Mouse (Mus musculus) neural tube, embryonic 14.5 days (tissue): ENCODE results near the gene S100a11. TPM values are rescaled to one million over a fixed set of nuclear protein-coding genes. Genes with fewer than 3 reads are reported as not detected.
"Not testable (repeated sequence)": the region's sequence is repeated elsewhere in the genome, so short reads cannot be mapped to it uniquely, and the experiment has no call there.

ENCODE experiments used
- ATAC-seq: fragments of 200-750 bp; cut with Nextera tagmentation; 2 replicates; pipeline ENCODE4 v1.8.0; 2017; ENCODE audit warnings: low read depth, mild to moderate bottlenecking, moderate TSS enrichment, moderate library complexity
- H3K27ac ChIP-seq: fragments of 300-500 bp; sonication (generic); 2 replicates; pipeline ENCODE4 v1.5.1; 2014; ENCODE audit warnings: low read depth, mild to moderate bottlenecking, control low read depth, low read length, moderate library complexity, mixed read lengths
- H3K27me3 ChIP-seq: fragments of 300-500 bp; sonication (generic); 2 replicates; pipeline ENCODE4 v1.6.1; 2014; ENCODE audit warnings: low read length; ENCODE audit not compliant: control insufficient read depth, insufficient read depth
- H3K36me3 ChIP-seq: fragments of 300-500 bp; sonication (generic); 2 replicates; pipeline ENCODE4 v1.6.1; 2014; ENCODE audit warnings: low read length, mixed read lengths; ENCODE audit not compliant: control insufficient read depth, insufficient read depth
- H3K4me1 ChIP-seq: fragments of 300-500 bp; sonication (generic); 2 replicates; pipeline ENCODE4 v1.6.1; 2014; ENCODE audit warnings: low read length; ENCODE audit not compliant: control insufficient read depth, insufficient read depth
- H3K4me2 ChIP-seq: fragments of 300-500 bp; sonication (generic); 2 replicates; pipeline ENCODE4 v1.6.1; 2014; ENCODE audit warnings: mild to moderate bottlenecking, low read depth, low read length, control low read depth
- H3K4me3 ChIP-seq: fragments of 300-500 bp; sonication (generic); 2 replicates; pipeline ENCODE4 v1.5.1; 2014; ENCODE audit warnings: low read depth, low read length, control low read depth, mixed read lengths
- H3K9ac ChIP-seq: fragments of 300-500 bp; sonication (generic); replicated peaks from 2 replicates; pipeline ENCODE4 v1.6.1; 2014; ENCODE audit warnings: low read depth, mild to moderate bottlenecking, control low read depth, low read length, mixed read lengths
- H3K9me3 ChIP-seq: fragments of 300-500 bp; sonication (generic); 2 replicates; pipeline ENCODE4 v1.6.1; 2016; ENCODE audit warnings: low read length; ENCODE audit not compliant: control insufficient read depth
- WGBS: fragments of 180-500 bp; shearing (Covaris S2); extraction: QIAGEN DNeasy Blood & Tissue Kit; methylation state at CpG from one replicate; pipeline ENCODE4 v1.1.7; 2014; 5-methylcytosine and 5-hydroxymethylcytosine counted together
- polyA plus RNA-seq: library from polyadenylated mRNA; unstranded; fragments of >200 nt; fragmentation: Nextera tagmentation; extraction: Ambion mirVana; gene quantifications from 2 replicates; pipeline ENCODE4 v1.2.1, GENCODE M21; 2014

Gene S100a11
- polyA plus RNA-seq, 1 experiment from 2014 or later, result 104 TPM

GRCm38 (mm10) chr3:93544170-93544569 is 23.9 kb downstream of the S100a11 start:
- not testable (repeated sequence) for H3K4me3 ChIP-seq, H3K9ac ChIP-seq
- WGBS, result 87% methylated on average over 6 of the region's 6 CpGs

GRCm38 (mm10) chr3:93547099-93547648 is 26.9 kb downstream of the S100a11 start:
- Histone ChIP-seq H3K27ac (no peak overlapping the region), H3K4me2 (no peak overlapping the region), H3K36me3 (no peaks in the 10 kb centered on the region), H3K4me1 (no peaks in the 10 kb centered on the region), H3K4me3 (no peak overlapping the region), H3K27me3 (no peaks in the 10 kb centered on the region), H3K9me3 (no peaks in the 10 kb centered on the region), H3K9ac (no peak overlapping the region)
- peak; percentile 84 for ATAC-seq
- 35% methylated on average over 7 of the region's 7 CpGs for WGBS

More at GRCm38 (mm10) chr3:93544170-93544569, 23.9 kb downstream of the S100a11 start:
- H3K27ac ChIP-seq, H3K4me1 ChIP-seq, H3K4me2 ChIP-seq, H3K36me3 ChIP-seq, ATAC-seq, H3K9me3 ChIP-seq, H3K27me3 ChIP-seq: not testable (repeated sequence)

- H3K36me3 ChIP-seq, result no peaks in the 10 kb centered on the region
- H3K27ac ChIP-seq, result no peak overlapping the region
- H3K4me2 ChIP-seq, result no peak overlapping the region
- H3K9me3 ChIP-seq, result no peaks in the 10 kb centered on the region
- no peak for ATAC-seq
- no peak overlapping the region for H3K4me3 ChIP-seq
- H3K27me3 ChIP-seq, result no peaks in the 10 kb centered on the region
- 77% methylated on average over 20 of the region's 20 CpGs for WGBS
- no peaks in the 10 kb centered on the region for H3K4me1 ChIP-seq
- H3K9ac ChIP-seq, result no peak overlapping the region
Observed at GRCm38 (mm10) chr3:93547749-93548540, 27.7 kb downstream of the S100a11 start.

- Histone ChIP-seq H3K36me3 (no peaks in the 10 kb centered on the region), H3K9me3 (no peaks in the 10 kb centered on the region), H3K9ac (no peak overlapping the region), H3K4me3 (no peak overlapping the region), H3K4me1 (no peaks in the 10 kb centered on the region), H3K4me2 (no peak overlapping the region), H3K27ac (no peak overlapping the region), H3K27me3 (no peaks in the 10 kb centered on the region)
- ATAC-seq, result no peak
- 70% methylated on average over 4 of the region's 6 CpGs for WGBS
Observed at GRCm38 (mm10) chr3:93548541-93549266, 28.4 kb downstream of the S100a11 start.

- no peak for ATAC-seq
- H3K9me3 ChIP-seq, result no peaks in the 10 kb centered on the region
- peaks cover 6% of the 10 kb centered on the region for H3K27me3 ChIP-seq
- H3K9ac ChIP-seq, result no peak overlapping the region
- 0 out of 2 replicates have a peak, but pooled peaks cover 3% of the 10 kb centered on the region for H3K4me1 ChIP-seq
- H3K36me3 ChIP-seq, result no peaks in the 10 kb centered on the region
- WGBS, result 84% methylated on average over 4 of the region's 4 CpGs
- H3K4me3 ChIP-seq, result no peak overlapping the region
- no peak overlapping the region for H3K4me2 ChIP-seq
- H3K27ac ChIP-seq, result no peak overlapping the region
Observed at GRCm38 (mm10) chr3:93549986-93550385, 29.7 kb downstream of the S100a11 start.

- H3K4me3 ChIP-seq, result no peak overlapping the region
- no peaks in the 10 kb centered on the region for H3K9me3 ChIP-seq
- no peak overlapping the region for H3K4me2 ChIP-seq
- ATAC-seq, result no peak
- no peaks in the 10 kb centered on the region for H3K36me3 ChIP-seq
- H3K9ac ChIP-seq, result no peak overlapping the region
- no peak overlapping the region for H3K27ac ChIP-seq
- WGBS, result 88% methylated on average over 5 of the region's 5 CpGs
- H3K4me1 ChIP-seq, result 0 out of 2 replicates have a peak, but pooled peaks cover 3% of the 10 kb centered on the region
- peaks cover 9% of the 10 kb centered on the region for H3K27me3 ChIP-seq
Observed at GRCm38 (mm10) chr3:93551950-93552901, 31.9 kb downstream of the S100a11 start.

- 96% methylated on average over 2 of the region's 2 CpGs for WGBS
- Histone ChIP-seq H3K4me1 (0 out of 2 replicates have a peak, but pooled peaks cover 3% of the 10 kb centered on the region), H3K27me3 (peaks cover 9% of the 10 kb centered on the region)
Observed at GRCm38 (mm10) chr3:93553311-93553710, 33.0 kb downstream of the S100a11 start.

GRCm38 (mm10) chr3:93553765-93554378 is 33.6 kb downstream of the S100a11 start:
- Histone ChIP-seq H3K27ac (no peak overlapping the region), H3K4me2 (no peak overlapping the region; the same call in 1 of the 2 replicates), H3K4me3 (no peak overlapping the region), H3K9ac (no peak overlapping the region), H3K4me1 (0 out of 2 replicates have a peak, but pooled peaks cover 3% of the 10 kb centered on the region), H3K36me3 (no peaks in the 10 kb centered on the region), H3K27me3 (peaks cover 9% of the 10 kb centered on the region), H3K9me3 (no peaks in the 10 kb centered on the region)
- ATAC-seq, result no peak
- WGBS, result 65% methylated on average over 9 of the region's 9 CpGs

More at GRCm38 (mm10) chr3:93553311-93553710, 33.0 kb downstream of the S100a11 start:
- no peak overlapping the region for H3K4me3 ChIP-seq
- H3K36me3 ChIP-seq, result no peaks in the 10 kb centered on the region
- H3K4me2 ChIP-seq, result no peak overlapping the region
- H3K27ac ChIP-seq, result no peak overlapping the region
- no peak overlapping the region for H3K9ac ChIP-seq
- no peaks in the 10 kb centered on the region for H3K9me3 ChIP-seq
- no peak for ATAC-seq
